Mouse (Mus musculus) midbrain, embryonic 14.5 days (tissue): ENCODE data around the gene B3gat2. TPM values are rescaled to one million over a fixed set of nuclear protein-coding genes. Genes with fewer than 3 reads are reported as not detected.

Experiments
- ATAC-seq: fragments of 200-750 bp; cut with Nextera tagmentation; 2 replicates; pipeline ENCODE4 v1.8.0; 2017; ENCODE audit warnings: moderate number of reproducible peaks, moderate library complexity; ENCODE audit not compliant: low FRiP score, low TSS enrichment
- DNase-seq: peaks from one replicate; pipeline ENCODE4 v3.0.0-alpha.2; 2015
- H3K27ac ChIP-seq: fragments of 300-500 bp; sonication (generic); replicated peaks from 2 replicates; pipeline ENCODE4 v1.5.1; 2014; ENCODE audit warnings: mild to moderate bottlenecking, low read depth, low read length, moderate library complexity
- H3K27me3 ChIP-seq: fragments of 300-500 bp; sonication (generic); 2 replicates; pipeline ENCODE4 v1.6.1; 2014; ENCODE audit warnings: low read length, control low read depth, mixed read lengths; ENCODE audit not compliant: control insufficient read depth, insufficient read depth
- H3K36me3 ChIP-seq: fragments of 300-500 bp; sonication (generic); 2 replicates; pipeline ENCODE4 v1.6.1; 2014; ENCODE audit warnings: low read length, control low read depth; ENCODE audit not compliant: control insufficient read depth, insufficient read depth
- H3K4me1 ChIP-seq: fragments of 300-500 bp; sonication (generic); 2 replicates; pipeline ENCODE4 v1.6.1; 2014; ENCODE audit warnings: mild to moderate bottlenecking, antibody characterized with exemption, low read length, control low read depth; ENCODE audit not compliant: control insufficient read depth, insufficient read depth
- H3K4me2 ChIP-seq: fragments of 300-500 bp; sonication (generic); 2 replicates; pipeline ENCODE4 v1.6.1; 2014; ENCODE audit warnings: mild to moderate bottlenecking, low read length, moderate library complexity
- H3K4me3 ChIP-seq: fragments of 300-500 bp; sonication (generic); replicated peaks from 2 replicates; pipeline ENCODE4 v1.5.1; 2014; ENCODE audit warnings: low read depth, low read length
- H3K9ac ChIP-seq: fragments of 300-500 bp; sonication (generic); replicated peaks from 2 replicates; pipeline ENCODE4 v1.6.1; 2014; ENCODE audit warnings: mild to moderate bottlenecking, low read length, moderate library complexity
- H3K9me3 ChIP-seq: fragments of 300-500 bp; sonication (generic); 2 replicates; pipeline ENCODE4 v1.6.1; 2016; ENCODE audit warnings: low read length, control low read depth, mixed read lengths; ENCODE audit not compliant: control insufficient read depth
- WGBS: fragments of 180-500 bp; shearing (Covaris S2); extraction: QIAGEN DNeasy Blood & Tissue Kit; methylation state at CpG from one replicate; pipeline ENCODE4 v1.1.7; 2014; 5-methylcytosine and 5-hydroxymethylcytosine counted together
- polyA plus RNA-seq: library from polyadenylated mRNA; unstranded; fragments of >200 nt; fragmentation: Nextera tagmentation; extraction: Ambion mirVana; gene quantifications from 2 replicates; pipeline ENCODE4 v1.2.1, GENCODE M21; 2014

B3gat2 gene
- 11.1 and 15.4 TPM in 2 replicates for polyA plus RNA-seq

GRCm38 (mm10) chr1:23761502-23762135 is at the start of gene B3gat2:
TSS of gene B3gat2 (plus strand) at chr1:23761753.
- peaks cover 13% of the 10 kb centered on the region for H3K4me1 ChIP-seq
- H3K4me3 ChIP-seq, result peak within 1 kb of the TSS; percentile 72
- H3K4me2 ChIP-seq, result peak within 1 kb of the TSS; percentile 92
- peak; percentile 71 for ATAC-seq
- peak within 1 kb of the TSS; percentile 81 for H3K27ac ChIP-seq
- no peaks in the 10 kb centered on the region for H3K36me3 ChIP-seq
- peak; percentile 86 for DNase-seq
- H3K27me3 ChIP-seq, result peaks cover 10% of the 10 kb centered on the region
- H3K9ac ChIP-seq, result peak within 1 kb of the TSS; percentile 77
- WGBS, result under 1% methylated on average over 33 of the region's 34 CpGs
- H3K9me3 ChIP-seq, result no peaks in the 10 kb centered on the region

GRCm38 (mm10) chr1:23720326-23720725 is 41.2 kb upstream of the B3gat2 start:
- DNase-seq, result no peak
- no peak for ATAC-seq
- H3K36me3 ChIP-seq, result no peaks in the 10 kb centered on the region
- H3K4me1 ChIP-seq, result no peaks in the 10 kb centered on the region
- WGBS, result 85% methylated on average over 8 of the region's 8 CpGs
- no peak overlapping the region for H3K4me3 ChIP-seq
- no peaks in the 10 kb centered on the region for H3K9me3 ChIP-seq
- H3K4me2 ChIP-seq, result no peak overlapping the region
- H3K27me3 ChIP-seq, result no peaks in the 10 kb centered on the region
- no peak overlapping the region for H3K27ac ChIP-seq
- H3K9ac ChIP-seq, result no peak overlapping the region

GRCm38 (mm10) chr1:23721036-23721435 is 40.5 kb upstream of the B3gat2 start:
- WGBS, result 69% methylated on average over 2 of the region's 2 CpGs
- Histone ChIP-seq H3K4me3 (no peak overlapping the region), H3K4me1 (no peaks in the 10 kb centered on the region), H3K9me3 (no peaks in the 10 kb centered on the region), H3K9ac (no peak overlapping the region), H3K36me3 (no peaks in the 10 kb centered on the region), H3K27me3 (no peaks in the 10 kb centered on the region), H3K4me2 (no peak overlapping the region), H3K27ac (no peak overlapping the region)
- DNase-seq (no peak), ATAC-seq (no peak)

- 69% methylated on average over 15 of the region's 15 CpGs for WGBS
- no peak overlapping the region for H3K4me3 ChIP-seq
- DNase-seq (no peak), ATAC-seq (no peak)
- no peak overlapping the region for H3K27ac ChIP-seq
- H3K4me1 ChIP-seq, result no peaks in the 10 kb centered on the region
- H3K9me3 ChIP-seq, result no peaks in the 10 kb centered on the region
- no peak overlapping the region for H3K9ac ChIP-seq
- no peak overlapping the region for H3K4me2 ChIP-seq
- H3K36me3 ChIP-seq, result no peaks in the 10 kb centered on the region
- no peaks in the 10 kb centered on the region for H3K27me3 ChIP-seq
Measured at GRCm38 (mm10) chr1:23722469-23723372, 38.8 kb upstream of the B3gat2 start.

- Histone ChIP-seq H3K9ac (no peak overlapping the region), H3K36me3 (no peaks in the 10 kb centered on the region), H3K4me1 (no peaks in the 10 kb centered on the region), H3K4me2 (no peak overlapping the region), H3K4me3 (no peak overlapping the region), H3K27me3 (no peaks in the 10 kb centered on the region), H3K27ac (no peak overlapping the region), H3K9me3 (no peaks in the 10 kb centered on the region)
- 96% methylated on average over 5 of the region's 5 CpGs for WGBS
- DNase-seq (no peak), ATAC-seq (no peak)
Measured at GRCm38 (mm10) chr1:23731324-23731723, 30.2 kb upstream of the B3gat2 start.

GRCm38 (mm10) chr1:23750864-23751532 is 10.6 kb upstream of the B3gat2 start:
- DNase-seq (no peak), ATAC-seq (no peak)
- 72% methylated on average over 3 of the region's 3 CpGs for WGBS

GRCm38 (mm10) chr1:23753091-23753490 is 8.5 kb upstream of the B3gat2 start:
- Histone ChIP-seq H3K27me3 (no peaks in the 10 kb centered on the region), H3K9me3 (no peaks in the 10 kb centered on the region), H3K27ac (no peak overlapping the region), H3K4me2 (no peak overlapping the region), H3K4me1 (no peaks in the 10 kb centered on the region), H3K36me3 (no peaks in the 10 kb centered on the region), H3K4me3 (no peak overlapping the region), H3K9ac (no peak overlapping the region)
- DNase-seq, result no peak
- 81% methylated on average over 2 of the region's 2 CpGs for WGBS
- ATAC-seq, result no peak

More at GRCm38 (mm10) chr1:23750864-23751532, 10.6 kb upstream of the B3gat2 start:
- no peak overlapping the region for H3K27ac ChIP-seq
- no peaks in the 10 kb centered on the region for H3K9me3 ChIP-seq
- H3K4me2 ChIP-seq, result no peak overlapping the region
- H3K4me3 ChIP-seq, result no peak overlapping the region
- H3K27me3 ChIP-seq, result no peaks in the 10 kb centered on the region
- no peaks in the 10 kb centered on the region for H3K4me1 ChIP-seq
- no peaks in the 10 kb centered on the region for H3K36me3 ChIP-seq
- H3K9ac ChIP-seq, result no peak overlapping the region

- DNase-seq, result no peak
- no peak overlapping the region for H3K27ac ChIP-seq
- no peaks in the 10 kb centered on the region for H3K27me3 ChIP-seq
- WGBS, result 94% methylated on average over 6 of the region's 6 CpGs
- H3K4me1 ChIP-seq, result no peaks in the 10 kb centered on the region
- no peaks in the 10 kb centered on the region for H3K9me3 ChIP-seq
- no peaks in the 10 kb centered on the region for H3K36me3 ChIP-seq
- ATAC-seq, result no peak
- H3K4me2 ChIP-seq, result no peak overlapping the region
- no peak overlapping the region for H3K9ac ChIP-seq
- no peak overlapping the region for H3K4me3 ChIP-seq
Measured at GRCm38 (mm10) chr1:23753591-23753990, 8.0 kb upstream of the B3gat2 start.
